Mouse (Mus musculus) gonadal fat pad, adult 2 months (tissue): ENCODE measurements around the gene Map7d3. TPM values are rescaled to one million over a fixed set of nuclear protein-coding genes. Genes with fewer than 3 reads are reported as not detected.

Source experiments
- polyA plus RNA-seq: library from polyadenylated mRNA; depleted of rRNA; stranded (reverse); fragments of >200 nt; gene quantifications from 2 replicates; pipeline ENCODE4 v1.2.3, GENCODE M21; 2012; rRNA removed

The Map7d3 gene
- polyA plus RNA-seq, 1 experiment = 0.35 TPM

Other genes starting within 250 kb of the Map7d3 start
- gene Mmgt1, start 224.3 kb downstream of the Map7d3 start, polyA plus RNA-seq = 10.9 and 14.9 TPM in 2 replicates
- 49.1 and 58.5 TPM in 2 replicates for gene Slc9a6, start 212.6 kb downstream of the Map7d3 start, polyA plus RNA-seq
- 291 and 448 TPM in 2 replicates for gene Fhl1, start 90.5 kb downstream of the Map7d3 start, polyA plus RNA-seq
- not detected in 2 replicates for gene Adgrg4, start 47.8 kb upstream of the Map7d3 start, polyA plus RNA-seq
- not detected in 2 replicates for gene Brs3, start 220.7 kb upstream of the Map7d3 start, polyA plus RNA-seq
- 21.9 and 27.2 TPM in 2 replicates for gene Htatsf1, start 231.3 kb upstream of the Map7d3 start, polyA plus RNA-seq